Mouse (Mus musculus) erythroid progenitor cell, adult 5-6 weeks (primary cell): ENCODE data around the gene 4930444G20Rik. TPM values are rescaled to one million over a fixed set of nuclear protein-coding genes. Genes with fewer than 3 reads are reported as not detected.
"Not testable (repeated sequence)": the region's sequence is repeated elsewhere in the genome, so short reads cannot be mapped to it uniquely, and the experiment has no call there.

ENCODE experiments used
- ATAC-seq: replicated peaks from 2 replicates; pipeline ENCODE4 v1.8.0; 2016; ENCODE audit warnings: moderate number of reproducible peaks, mild to moderate bottlenecking, moderate TSS enrichment, inconsistent platforms; ENCODE audit not compliant: poor library complexity, low FRiP score, severe bottlenecking
- total RNA-seq, 2 experiments: library from RNA; stranded (forward) in 1 of 2; stranded (reverse) in 1 of 2; fragments of 150-400 nt in 1 of 2; fragments of 186-747, 209-891 nt in 1 of 2; gene quantifications; 2 replicates each; pipeline versions ENCODE4 v1.2.3 to v1.2.4; 2015 to 2017; ENCODE audit warnings: low replicate concordance in 2 of 2

4930444G20Rik gene
- total RNA-seq (2015; ENCODE audit: low replicate concordance) (not detected in 2 replicates), total RNA-seq (2017; ENCODE audit: low replicate concordance) (not detected in 2 replicates)

DNA sequence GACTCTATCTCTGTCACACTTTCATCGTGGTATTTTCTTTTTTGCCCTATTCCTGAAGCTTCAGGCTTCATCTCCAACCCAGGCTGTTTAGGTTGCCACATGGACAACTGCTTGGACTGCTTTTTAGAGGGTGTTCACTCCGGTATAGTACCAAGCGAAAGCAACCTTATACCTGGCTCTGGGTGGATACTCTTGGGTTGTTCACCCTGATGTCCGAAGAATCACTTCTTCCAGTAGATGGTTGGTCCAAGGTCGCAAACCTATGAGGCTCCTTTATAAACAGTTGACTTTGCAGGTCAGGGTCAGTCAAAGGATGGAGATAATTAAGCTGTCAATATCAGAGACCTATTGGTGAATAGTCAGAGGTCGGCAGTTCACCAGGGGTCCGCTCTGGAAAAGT is at the start of gene 4930444G20Rik:
Gene 4930444G20Rik (minus strand): TSS at position 101 of the 400 bp plus-strand sequence.
- ATAC-seq, result not testable (repeated sequence)

DNA sequence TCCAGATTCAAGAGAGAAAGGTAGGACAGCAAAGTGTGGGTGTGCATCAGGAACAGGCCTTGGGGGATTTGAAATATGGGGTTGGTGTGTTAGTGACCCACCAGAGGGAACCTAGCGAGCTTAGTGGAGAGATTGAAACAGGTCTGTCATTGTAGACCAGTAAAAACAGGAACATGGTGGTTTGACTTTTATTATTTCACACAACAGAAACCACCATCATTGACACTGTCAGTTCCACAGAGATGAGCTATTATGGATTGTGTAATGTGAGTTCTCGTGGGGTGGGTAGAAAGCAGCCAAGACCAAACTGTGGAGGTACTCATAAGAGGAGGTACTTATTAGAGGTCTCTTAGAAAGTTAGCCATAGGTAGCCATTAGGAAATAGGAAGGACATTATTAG is 6.7 kb upstream of the 4930444G20Rik start:
- ATAC-seq, result no peak

GRCm38 (mm10) chr10:22072739-22073138 is 4.9 kb upstream of the 4930444G20Rik start:
- ATAC-seq, result no peak

DNA sequence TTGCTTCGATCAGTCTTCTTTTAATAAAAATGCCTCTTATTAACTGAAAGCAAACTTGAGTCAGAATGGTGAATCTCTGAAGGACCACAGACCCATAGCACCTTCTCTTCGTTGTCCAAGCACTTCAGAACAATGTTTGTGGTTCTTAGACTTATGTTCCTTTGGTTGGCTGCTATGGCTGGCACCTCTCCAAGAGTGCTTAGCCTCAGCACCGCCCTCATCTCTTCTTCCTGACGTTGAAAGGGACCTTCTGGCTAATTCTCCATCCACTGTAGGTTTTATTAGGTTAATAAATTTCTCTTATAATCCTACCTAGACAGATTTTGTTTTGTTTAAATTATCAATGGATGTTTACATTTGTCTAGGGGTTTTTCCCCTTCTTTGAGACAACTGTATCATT is 2.7 kb upstream of the 4930444G20Rik start:
- ATAC-seq, result no peak

GRCm38 (mm10) chr10:22070168-22070567 is 2.3 kb upstream of the 4930444G20Rik start:
- no peak for ATAC-seq

GRCm38 (mm10) chr10:22059415-22059814 is 8.5 kb downstream of the 4930444G20Rik start:
- no peak for ATAC-seq

GRCm38 (mm10) chr10:22059026-22059325 is 8.9 kb downstream of the 4930444G20Rik start:
- no peak for ATAC-seq

GRCm38 (mm10) chr10:22058218-22059025 is 9.5 kb downstream of the 4930444G20Rik start:
- ATAC-seq, result peak; percentile 81

- no peak for ATAC-seq
These were observed 12.6 kb downstream of the 4930444G20Rik start for GRCm38 (mm10) chr10:22055308-22055707.

DNA sequence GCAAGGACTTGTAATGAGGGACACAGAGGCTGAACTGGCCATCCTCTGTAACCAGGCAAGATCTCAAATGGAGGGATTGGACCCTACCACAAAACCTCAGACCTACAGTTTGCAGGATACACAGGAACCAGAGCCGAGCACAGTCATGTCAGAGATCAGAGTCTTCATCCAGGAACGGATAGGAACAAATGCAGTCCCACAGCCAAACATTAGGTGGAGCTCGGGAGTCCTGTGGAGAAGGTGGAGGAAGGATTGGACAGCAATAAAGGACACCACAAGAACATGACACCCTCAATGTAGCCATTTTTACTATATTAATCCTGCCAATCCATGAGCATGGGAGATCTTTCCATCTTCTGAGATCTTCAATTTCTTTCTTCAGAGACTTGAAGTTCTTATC is 31.6 kb downstream of the 4930444G20Rik start:
- not testable (repeated sequence) for ATAC-seq

- ATAC-seq, result no peak
These were observed 33.6 kb downstream of the 4930444G20Rik start for GRCm38 (mm10) chr10:22034303-22034702.

GRCm38 (mm10) chr10:22018618-22019017 is 49.3 kb downstream of the 4930444G20Rik start:
- ATAC-seq, result no peak

GRCm38 (mm10) chr10:22017469-22018159 is 50.3 kb downstream of the 4930444G20Rik start:
- ATAC-seq, result no peak

Other genes with a start within 250 kb of the 4930444G20Rik start
- gene Sgk1, start 185.9 kb downstream of the 4930444G20Rik start, total RNA-seq (2015; ENCODE audit: low replicate concordance), result 2.5 and 7.2 TPM in 2 replicates
- 3.0 and 5.5 TPM in 2 replicates for gene Sgk1, start 185.9 kb downstream of the 4930444G20Rik start, total RNA-seq (2017; ENCODE audit: low replicate concordance)
- gene E030030I06Rik, start 81.2 kb upstream of the 4930444G20Rik start, total RNA-seq (2015; ENCODE audit: low replicate concordance), result 2.5 TPM in 1 of 2 replicates, not detected in the other
- gene E030030I06Rik, start 81.2 kb upstream of the 4930444G20Rik start, total RNA-seq (2017; ENCODE audit: low replicate concordance), result 2.9 and 3.0 TPM in 2 replicates
- gene Raet1e, start 90.5 kb upstream of the 4930444G20Rik start, total RNA-seq (2015; ENCODE audit: low replicate concordance), result not detected in 2 replicates
- gene Raet1e, start 90.5 kb upstream of the 4930444G20Rik start, total RNA-seq (2017; ENCODE audit: low replicate concordance), result not detected in 2 replicates
- not detected in 2 replicates for gene H60b, start 90.5 kb upstream of the 4930444G20Rik start, total RNA-seq (2015; ENCODE audit: low replicate concordance)
- gene H60b, start 90.5 kb upstream of the 4930444G20Rik start, total RNA-seq (2017; ENCODE audit: low replicate concordance), result not detected in 2 replicates